Mouse (Mus musculus) common myeloid progenitor, adult 5-6 weeks (primary cell): ENCODE data around the gene Fabp6. TPM values are rescaled to one million over a fixed set of nuclear protein-coding genes. Genes with fewer than 3 reads are reported as not detected.

Source experiments
- ATAC-seq: replicated peaks from 2 replicates; pipeline ENCODE4 v1.8.0; 2016; ENCODE audit warnings: low read depth, mild to moderate bottlenecking, moderate TSS enrichment, inconsistent platforms; ENCODE audit not compliant: poor library complexity, severe bottlenecking
- total RNA-seq: library from RNA; stranded (forward); fragments of 200-1000, 187-1606 nt; gene quantifications from 2 replicates; pipeline ENCODE4 v1.2.3, GENCODE M21; 2017

The Fabp6 gene
- total RNA-seq, 1 experiment from 2014 or later, result not detected

DNA sequence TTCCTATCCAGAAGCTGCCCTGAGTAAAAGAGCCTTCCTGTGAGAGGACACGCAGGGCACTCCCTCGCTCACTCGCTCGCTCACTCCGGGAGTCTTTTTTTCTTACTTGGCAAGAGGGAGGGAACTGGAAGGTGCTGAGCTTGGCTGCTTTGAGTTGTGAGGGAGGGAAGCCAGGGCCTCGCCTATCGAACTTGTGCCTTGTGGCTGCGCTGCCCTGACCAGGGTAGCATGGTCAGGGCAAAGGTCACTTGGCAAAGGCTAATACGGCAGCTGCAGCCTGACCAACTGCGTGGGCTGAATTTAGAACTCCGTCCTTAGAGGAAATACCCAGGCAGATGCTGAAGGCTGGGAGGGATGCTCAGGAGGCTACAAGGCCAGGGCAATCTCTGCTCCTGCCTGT is 51.6 kb downstream of the Fabp6 start:
- no peak for ATAC-seq

- ATAC-seq, result no peak
These were observed 52.5 kb downstream of the Fabp6 start for GRCm38 (mm10) chr11:43548657-43549435.

DNA sequence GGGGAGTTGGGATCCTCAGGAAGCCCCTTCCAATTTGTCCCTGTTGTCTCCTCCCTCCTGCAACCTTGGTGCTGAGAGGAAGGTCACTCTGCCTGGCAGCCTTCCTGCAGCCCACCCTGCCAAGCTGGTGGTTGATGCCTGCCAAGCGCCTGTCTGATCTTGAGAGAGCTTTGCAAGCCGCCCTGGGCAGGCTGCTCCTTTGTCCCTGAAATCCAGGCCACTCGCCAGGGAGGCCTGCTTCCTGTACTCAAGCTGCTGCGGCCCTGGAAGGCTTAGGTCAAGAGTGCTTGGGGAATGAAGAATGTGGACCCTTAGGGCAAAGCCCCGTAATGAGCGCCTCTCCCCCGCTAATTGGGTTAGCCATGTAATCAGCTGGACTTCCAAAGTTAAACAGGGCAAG is 53.2 kb downstream of the Fabp6 start:
- ATAC-seq, result no peak

GRCm38 (mm10) chr11:43546678-43547077 is 54.7 kb downstream of the Fabp6 start:
- no peak for ATAC-seq

Other genes starting within 250 kb of the Fabp6 start
- 35.1 and 48.4 TPM in 2 replicates for gene Pttg1, start 175.3 kb downstream of the Fabp6 start, total RNA-seq
- gene Slu7, start 167.8 kb downstream of the Fabp6 start, total RNA-seq, result 86.7 and 97.6 TPM in 2 replicates
- gene C1qtnf2, start 127.3 kb downstream of the Fabp6 start, total RNA-seq, result not detected in 2 replicates
- 0.69 TPM in 1 of 2 replicates, not detected in the other for gene Ccnjl, start 72.8 kb downstream of the Fabp6 start, total RNA-seq
- 0.34 TPM in 1 of 2 replicates, not detected in the other for gene 4933415A04Rik, start 14.5 kb downstream of the Fabp6 start, total RNA-seq
- gene Pwwp2a, start 80.5 kb upstream of the Fabp6 start, total RNA-seq, result 55.6 and 58.8 TPM in 2 replicates
- 63.0 and 64.6 TPM in 2 replicates for gene Ttc1, start 146.5 kb upstream of the Fabp6 start, total RNA-seq